ENCODE assay signal across 11 mouse cellular contexts in genomic region chr13:33937587-33937986, GRCm38 (mm10). TPM values are rescaled to one million over a fixed set of nuclear protein-coding genes. Genes with fewer than 3 reads are reported as not detected.
"Had no signal": no experiment of that assay in that cellular context is flagged by ENCODE, and none has a peak within 500 bp of the region (broad histone marks: within the 10 kb centered on the region; RNA-seq: fewer than 3 reads in every experiment).

No protein-coding gene starts in this region.

RNA-seq across cellular contexts. Expression of gene Serpinb6c, which starts 32.1 kb away (rescaled TPM):
- total RNA-seq: common myeloid progenitor, adult 5-6 weeks; gastrocnemius, postnatal 36 days; granulocyte monocyte progenitor cell, adult 5-6 weeks; heart, adult 18-20 months; heart, adult 2 months; heart, adult 8-10 months had no signal
- polyA plus RNA-seq: embryonic facial prominence, embryonic 11.5 days; embryonic facial prominence, embryonic 13.5 days; erythroblast, embryonic 14.5 days; forebrain, embryonic 10.5 days; forebrain, embryonic 13.5 days; heart, adult 2 months had no signal
